Mouse (Mus musculus) ES-Bruce4 (cell line): Measurements from ENCODE around the gene Vezt.

ENCODE experiments used
- CTCF ChIP-seq: IDR thresholded peaks from one replicate; pipeline ENCODE4 v1.8.1; 2011; ENCODE audit warnings: low read depth, low read length
- POLR2A ChIP-seq: IDR thresholded peaks from one replicate; pipeline ENCODE4 v1.8.1; 2011; ENCODE audit warnings: low read length; ENCODE audit not compliant: insufficient read depth

DNA sequence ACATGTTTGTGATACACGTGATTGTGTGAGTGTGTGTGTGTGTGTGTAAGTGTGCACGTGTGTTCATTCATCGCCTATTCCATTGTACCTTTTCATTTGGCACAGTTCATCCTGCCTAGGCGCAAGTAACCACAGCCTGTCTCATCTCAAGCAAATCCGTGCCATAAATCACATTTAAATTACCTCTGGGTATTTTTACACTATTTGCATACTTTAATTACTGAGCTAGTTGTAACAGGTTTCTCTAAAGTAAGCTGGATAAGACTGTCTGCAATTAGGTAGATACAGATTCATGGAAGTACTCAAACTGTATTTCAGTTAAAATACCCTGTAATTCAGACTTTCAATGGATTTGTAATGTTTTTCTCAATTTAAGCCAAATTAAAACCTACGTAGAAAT, 20.9 kb upstream of the Vezt start:
- TF ChIP-seq CTCF (no peak), POLR2A (no peak)
